Mouse (Mus musculus): ENCODE results near the gene Smad3. TPM values are rescaled to one million over a fixed set of nuclear protein-coding genes. Genes with fewer than 3 reads are reported as not detected.

The Smad3 gene
- polyA plus RNA-seq, 1 experiment from 2014 or later, result 16.1 TPM

- 64% methylated on average over 8 of the region's 8 CpGs for WGBS
- 0 out of 2 replicates have a peak overlapping the region, but pooled peaks have one; percentile 16 for H3K9ac ChIP-seq
- H3K36me3 ChIP-seq (ENCODE audit: insufficient read depth), result no peaks in the 10 kb centered on the region
- no peak overlapping the region for H3K4me3 ChIP-seq (ENCODE audit: low read depth, low read length)
- no peak for TF ChIP-seq CTCF (IDR thresholded peaks at IDR 0.05; ENCODE audit: low read depth)
- ATAC-seq (ENCODE audit: insufficient read depth) (no peak), DNase-seq (no peak)
- no peak overlapping the region for H3K27ac ChIP-seq (ENCODE audit: low read depth)
- H3K27me3 ChIP-seq (ENCODE audit: insufficient read depth, low read length), result no peaks in the 10 kb centered on the region
- H3K9me3 ChIP-seq (ENCODE audit: low read depth, low read length), result no peaks in the 10 kb centered on the region
- peak overlapping the region; percentile 73 for H3K4me2 ChIP-seq
- peaks cover 63% of the 10 kb centered on the region for H3K4me1 ChIP-seq (ENCODE audit: insufficient read depth)
Measured at GRCm38 (mm10) chr9:63753359-63753758, 4.4 kb downstream of the Smad3 start.

- H3K9ac ChIP-seq, result no peak overlapping the region
- no peak overlapping the region for H3K4me3 ChIP-seq (ENCODE audit: low read depth, low read length)
- peaks cover 71% of the 10 kb centered on the region for H3K4me1 ChIP-seq (ENCODE audit: insufficient read depth)
- H3K4me2 ChIP-seq, result peak overlapping the region; percentile 73
- H3K27me3 ChIP-seq (ENCODE audit: insufficient read depth, low read length), result no peaks in the 10 kb centered on the region
- peak; percentile 81 for DNase-seq
- WGBS, result 37% methylated on average over 7 of the region's 7 CpGs
- no peak overlapping the region for H3K27ac ChIP-seq (ENCODE audit: low read depth)
- no peak for TF ChIP-seq CTCF (IDR thresholded peaks at IDR 0.05; ENCODE audit: low read depth)
- no peaks in the 10 kb centered on the region for H3K9me3 ChIP-seq (ENCODE audit: low read depth, low read length)
- no peaks in the 10 kb centered on the region for H3K36me3 ChIP-seq (ENCODE audit: insufficient read depth)
- ATAC-seq (ENCODE audit: insufficient read depth), result no peak
Measured at GRCm38 (mm10) chr9:63752576-63752975, 5.2 kb downstream of the Smad3 start.

- no peak for DNase-seq
- H3K36me3 ChIP-seq (ENCODE audit: insufficient read depth), result no peaks in the 10 kb centered on the region
- WGBS, result 59% methylated on average over 4 of the region's 4 CpGs
Measured at GRCm38 (mm10) chr9:63751325-63751724, 6.5 kb downstream of the Smad3 start.

GRCm38 (mm10) chr9:63750360-63750974, 7.3 kb downstream of the Smad3 start:
- Histone ChIP-seq H3K9ac (peak overlapping the region; percentile 30; the same call in 1 of the 2 replicates), H3K27ac (ENCODE audit: low read depth) (peak overlapping the region; percentile 70), H3K27me3 (ENCODE audit: insufficient read depth, low read length) (no peaks in the 10 kb centered on the region), H3K4me2 (peak overlapping the region; percentile 42), H3K4me1 (ENCODE audit: insufficient read depth) (peaks cover 68% of the 10 kb centered on the region), H3K36me3 (ENCODE audit: insufficient read depth) (no peaks in the 10 kb centered on the region), H3K4me3 (ENCODE audit: low read depth, low read length) (no peak overlapping the region), H3K9me3 (ENCODE audit: low read depth, low read length) (no peaks in the 10 kb centered on the region)
- ATAC-seq (ENCODE audit: insufficient read depth), result peak; percentile 49; the same call in 1 of the 2 replicates
- no peak for TF ChIP-seq CTCF (IDR thresholded peaks at IDR 0.05; ENCODE audit: low read depth)
- 11% methylated on average over 10 of the region's 10 CpGs for WGBS
- peak; percentile 66 for DNase-seq

More at GRCm38 (mm10) chr9:63751325-63751724, 6.5 kb downstream of the Smad3 start:
- Histone ChIP-seq H3K4me1 (ENCODE audit: insufficient read depth) (peaks cover 77% of the 10 kb centered on the region), H3K9ac (no peak overlapping the region), H3K4me2 (no peak overlapping the region), H3K9me3 (ENCODE audit: low read depth, low read length) (no peaks in the 10 kb centered on the region), H3K27ac (ENCODE audit: low read depth) (no peak overlapping the region), H3K27me3 (ENCODE audit: insufficient read depth, low read length) (no peaks in the 10 kb centered on the region), H3K4me3 (ENCODE audit: low read depth, low read length) (no peak overlapping the region)
- TF ChIP-seq CTCF (IDR thresholded peaks at IDR 0.05; ENCODE audit: low read depth), result no peak
- no peak for ATAC-seq (ENCODE audit: insufficient read depth)

DNA sequence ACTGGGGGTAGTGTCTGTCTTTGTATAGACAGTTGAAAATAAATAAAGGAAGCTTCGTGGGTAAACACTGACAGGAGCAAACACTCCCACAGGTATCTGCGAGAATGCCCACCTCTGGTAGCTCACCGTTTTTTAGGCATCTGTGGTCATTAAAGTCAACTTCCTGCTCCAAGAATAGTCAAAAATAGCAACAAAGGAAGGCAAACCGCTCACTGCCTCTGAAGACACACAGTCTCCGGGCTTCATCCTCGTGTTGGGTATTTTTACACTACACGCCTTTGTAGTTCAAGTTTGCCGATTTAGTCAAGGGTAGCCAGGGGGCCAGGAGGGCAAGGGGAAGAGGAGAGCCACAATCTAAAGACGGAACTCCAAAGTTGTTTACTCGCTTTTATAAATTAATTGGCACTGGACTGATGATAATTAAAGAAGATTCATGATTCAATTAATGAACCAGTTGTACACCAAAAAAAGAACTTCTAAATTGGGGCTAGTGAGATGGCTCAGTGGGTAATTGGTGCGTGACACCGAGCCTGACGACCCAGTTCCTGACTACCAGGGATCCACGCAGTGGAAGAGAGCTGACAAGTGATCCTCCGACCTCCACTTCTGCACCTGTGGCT, 8.4 kb downstream of the Smad3 start:
- ATAC-seq (ENCODE audit: insufficient read depth) (no peak), DNase-seq (peak; percentile 49)
- WGBS, result 29% methylated on average over 15 of the region's 15 CpGs
- Histone ChIP-seq H3K9ac (no peak overlapping the region), H3K4me2 (peak overlapping the region; percentile 42; the same call in 1 of the 2 replicates), H3K27ac (ENCODE audit: low read depth) (peak overlapping the region; percentile 63), H3K4me1 (ENCODE audit: insufficient read depth) (peaks cover 60% of the 10 kb centered on the region), H3K27me3 (ENCODE audit: insufficient read depth, low read length) (no peaks in the 10 kb centered on the region), H3K9me3 (ENCODE audit: low read depth, low read length) (no peaks in the 10 kb centered on the region), H3K36me3 (ENCODE audit: insufficient read depth) (no peaks in the 10 kb centered on the region), H3K4me3 (ENCODE audit: low read depth, low read length) (no peak overlapping the region)
- TF ChIP-seq CTCF (IDR thresholded peaks at IDR 0.05; ENCODE audit: low read depth), result no peak

DNA sequence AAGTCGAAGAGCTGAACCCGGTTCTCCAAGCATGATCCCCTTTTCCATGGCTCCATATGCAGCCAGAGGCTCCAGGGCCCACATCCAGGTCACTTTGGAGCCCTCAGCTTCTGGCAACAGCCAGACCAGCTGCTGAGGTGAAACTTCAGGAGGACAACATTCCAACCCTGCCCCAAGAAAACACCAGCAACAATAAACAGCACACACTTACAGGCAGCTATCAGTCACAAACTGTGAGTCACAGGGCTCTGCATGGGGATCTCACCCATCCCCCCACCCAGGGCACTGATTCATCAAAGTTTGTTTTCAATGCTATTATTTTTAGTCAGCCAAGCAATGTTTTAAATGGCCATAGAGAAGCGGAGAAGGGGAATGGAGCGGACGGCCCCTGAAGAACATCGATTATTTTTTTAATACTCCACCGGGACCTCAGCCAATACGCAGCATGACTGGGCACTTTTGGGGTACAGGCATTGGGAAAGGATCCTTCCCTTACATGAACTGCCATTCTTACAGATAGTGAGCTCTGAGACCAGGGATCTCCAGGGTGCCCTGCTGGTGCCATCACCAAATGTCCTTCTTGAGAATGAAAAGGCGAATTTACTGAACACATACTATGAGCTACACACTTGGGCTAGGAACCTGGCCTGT, 10.0 kb downstream of the Smad3 start:
- no peak for DNase-seq
- whole genome bisulfite sequencing, result 75% methylated on average over 9 of the region's 9 CpGs
- H3K36me3 ChIP-seq (ENCODE audit: insufficient read depth), result no peaks in the 10 kb centered on the region
- no peak overlapping the region for H3K27ac ChIP-seq (ENCODE audit: low read depth)
- H3K27me3 ChIP-seq (ENCODE audit: insufficient read depth, low read length), result no peaks in the 10 kb centered on the region
- H3K4me1 ChIP-seq (ENCODE audit: insufficient read depth), result peaks cover 58% of the 10 kb centered on the region
- no peak overlapping the region for H3K4me3 ChIP-seq (ENCODE audit: low read depth, low read length)
- no peak overlapping the region for H3K4me2 ChIP-seq
- no peak overlapping the region for H3K9ac ChIP-seq
- no peaks in the 10 kb centered on the region for H3K9me3 ChIP-seq (ENCODE audit: low read depth, low read length)
- no peak for ATAC-seq (ENCODE audit: insufficient read depth)
- TF ChIP-seq CTCF (IDR thresholded peaks at IDR 0.05; ENCODE audit: low read depth), result no peak

- 87% methylated on average over 3 of the region's 3 CpGs for WGBS
- no peak for TF ChIP-seq CTCF (IDR thresholded peaks at IDR 0.05; ENCODE audit: low read depth)
- ATAC-seq (ENCODE audit: insufficient read depth), result no peak
- no peak for DNase-seq
- H3K36me3 ChIP-seq (ENCODE audit: insufficient read depth), result no peaks in the 10 kb centered on the region
- no peak overlapping the region for H3K27ac ChIP-seq (ENCODE audit: low read depth)
- H3K27me3 ChIP-seq (ENCODE audit: insufficient read depth, low read length), result no peaks in the 10 kb centered on the region
- peaks cover 60% of the 10 kb centered on the region for H3K4me1 ChIP-seq (ENCODE audit: insufficient read depth)
- no peaks in the 10 kb centered on the region for H3K9me3 ChIP-seq (ENCODE audit: low read depth, low read length)
- H3K4me2 ChIP-seq, result no peak overlapping the region
- H3K4me3 ChIP-seq (ENCODE audit: low read depth, low read length), result no peak overlapping the region
- no peak overlapping the region for H3K9ac ChIP-seq
Measured at GRCm38 (mm10) chr9:63746980-63747379, 10.8 kb downstream of the Smad3 start.
